Mouse (Mus musculus) lung, adult 2 months (tissue): ENCODE measurements around the gene Cit. TPM values are rescaled to one million over a fixed set of nuclear protein-coding genes. Genes with fewer than 3 reads are reported as not detected.

Experiments used
- DNase-seq: peaks from one replicate; pipeline ENCODE4 v3.0.0; 2022
- H3K4me1 ChIP-seq: fragments of 200-500 bp; 2 replicates; pipeline ENCODE4 v1.6.1; 2011; ENCODE audit warnings: low read length; ENCODE audit not compliant: control insufficient read depth, insufficient read depth
- H3K4me3 ChIP-seq: fragments of 200-500 bp; replicated peaks from 2 replicates; pipeline ENCODE3; 2011; ENCODE audit warnings: low read depth, mild to moderate bottlenecking, control low read depth, low read length; ENCODE audit errors: extremely low read depth
- CTCF ChIP-seq: fragments of 200-500 bp; IDR thresholded peaks from 2 replicates; pipeline ENCODE4 v1.5.1; 2011; ENCODE audit warnings: mild to moderate bottlenecking, low read length, control low read depth; ENCODE audit not compliant: insufficient read depth
- POLR2A ChIP-seq: fragments of 200-500 bp; IDR thresholded peaks from 2 replicates; pipeline ENCODE4 v1.6.1; 2011; ENCODE audit warnings: low read depth, mild to moderate bottlenecking, control low read depth, low read length, borderline replicate concordance; ENCODE audit errors: extremely low read depth
- WGBS: fragments of 180-500 bp; shearing (Covaris S2); methylation state at CpG from one replicate; pipeline ENCODE4 v1.1.7; 2018; 5-methylcytosine and 5-hydroxymethylcytosine counted together
- polyA plus RNA-seq: library from polyadenylated mRNA; depleted of rRNA; stranded (reverse); fragments of >200 nt; gene quantifications from 2 replicates; pipeline ENCODE4 v1.2.3, GENCODE M21; 2012

Cit gene
- polyA plus RNA-seq, 1 experiment = 4.0 TPM

DNA sequence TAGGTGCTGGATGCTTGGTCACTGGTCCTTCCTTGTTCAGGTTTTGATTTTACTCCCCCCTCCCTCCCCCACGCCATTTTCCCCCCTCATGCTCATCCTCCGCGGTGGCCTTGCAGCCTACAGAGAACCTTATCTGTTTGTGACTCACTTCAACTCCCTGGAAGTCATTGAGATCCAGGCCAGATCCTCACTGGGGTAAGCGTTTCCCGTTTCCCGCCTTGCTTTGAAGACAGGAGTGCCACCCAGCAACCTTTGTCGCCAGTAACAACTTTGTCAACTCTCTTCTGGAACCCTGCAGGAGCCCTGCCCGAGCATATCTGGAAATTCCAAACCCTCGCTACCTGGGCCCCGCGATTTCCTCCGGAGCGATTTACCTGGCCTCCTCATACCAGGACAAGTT is 152.3 kb downstream of the Cit start:
- 70% methylated on average over 13 of the region's 13 CpGs for WGBS
- TF ChIP-seq POLR2A (no peak), CTCF (no peak)
- DNase-seq = no peak
- H3K4me1 ChIP-seq = no peaks in the 10 kb centered on the region
- H3K4me3 ChIP-seq = no peak overlapping the region

DNA sequence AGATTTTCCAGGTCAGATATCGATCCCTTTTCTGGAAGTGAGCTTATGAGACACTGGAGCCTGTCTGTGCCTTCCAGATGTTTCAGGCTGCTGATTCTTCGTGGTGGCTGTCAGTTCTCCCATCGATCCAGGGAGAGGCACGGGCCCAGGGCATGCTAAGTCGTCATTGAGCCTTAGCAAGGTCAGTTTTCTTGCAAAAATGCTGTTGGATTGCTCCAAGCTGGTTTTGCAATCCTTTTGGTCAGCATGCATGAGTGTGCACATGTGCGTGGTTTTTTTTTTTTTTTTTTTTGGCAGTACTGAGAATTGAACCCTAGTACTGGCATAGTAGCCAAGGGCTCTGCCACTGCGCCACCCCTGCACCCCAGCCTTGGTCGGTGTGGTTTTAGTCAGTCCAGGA is 158.1 kb downstream of the Cit start:
- 73% methylated on average over 8 of the region's 8 CpGs for WGBS
- TF ChIP-seq CTCF (no peak), POLR2A (no peak)
- H3K4me3 ChIP-seq = no peak overlapping the region

DNA sequence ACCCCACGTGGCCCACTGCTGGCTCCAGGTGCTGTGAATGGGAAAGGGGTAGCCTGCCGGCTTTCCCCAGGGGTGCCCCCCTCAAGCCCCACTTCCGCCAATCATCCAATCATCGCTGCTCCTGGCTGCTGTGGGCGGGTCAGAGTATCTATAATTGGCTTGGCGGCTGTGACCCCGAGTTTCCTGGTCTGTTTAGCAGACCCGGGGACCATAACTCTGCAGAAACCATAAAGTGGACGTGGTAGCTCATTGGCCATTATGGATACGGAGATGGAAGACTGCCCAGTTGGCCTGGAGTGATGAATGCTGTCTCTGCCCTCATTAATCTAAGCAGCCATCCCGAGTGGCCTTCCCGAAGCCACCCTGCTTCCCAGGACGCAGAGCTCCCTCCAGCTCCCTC is 158.7 kb downstream of the Cit start:
- TF ChIP-seq POLR2A (no peak), CTCF (no peak)
- DNase-seq = no peak
- H3K4me1 ChIP-seq = no peaks in the 10 kb centered on the region; the same call in 1 of the 2 replicates
- no peak overlapping the region for H3K4me3 ChIP-seq
- 55% methylated on average over 13 of the region's 13 CpGs for WGBS

More for the DNA sequence above, 158.1 kb downstream of the Cit start:
- no peak for DNase-seq
- no peaks in the 10 kb centered on the region; the same call in 1 of the 2 replicates for H3K4me1 ChIP-seq

DNA sequence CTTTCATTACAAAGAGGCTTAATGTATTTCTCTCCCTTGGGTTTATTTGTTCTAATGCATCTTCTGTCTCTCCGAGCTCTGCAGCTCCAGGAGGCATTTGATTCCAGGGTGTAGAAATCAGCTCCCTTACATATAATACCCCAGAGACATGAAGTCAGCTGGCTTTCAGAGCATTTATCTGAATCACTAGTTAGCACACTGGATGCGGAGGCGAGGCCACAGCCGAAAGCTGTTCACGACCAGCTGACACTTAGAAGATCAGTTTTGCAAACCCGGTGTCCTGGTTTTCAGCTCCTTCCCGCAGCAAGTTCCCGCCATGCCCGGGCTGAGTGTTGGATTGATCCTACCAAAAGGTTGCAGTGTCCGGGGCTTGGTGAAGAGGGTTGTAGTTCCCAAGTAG is 159.2 kb downstream of the Cit start:
- WGBS = 87% methylated on average over 10 of the region's 10 CpGs
- DNase-seq = no peak
- no peaks in the 10 kb centered on the region; the same call in 1 of the 2 replicates for H3K4me1 ChIP-seq
- no peak overlapping the region for H3K4me3 ChIP-seq
- TF ChIP-seq POLR2A = no peak
- no peak for TF ChIP-seq CTCF

DNA sequence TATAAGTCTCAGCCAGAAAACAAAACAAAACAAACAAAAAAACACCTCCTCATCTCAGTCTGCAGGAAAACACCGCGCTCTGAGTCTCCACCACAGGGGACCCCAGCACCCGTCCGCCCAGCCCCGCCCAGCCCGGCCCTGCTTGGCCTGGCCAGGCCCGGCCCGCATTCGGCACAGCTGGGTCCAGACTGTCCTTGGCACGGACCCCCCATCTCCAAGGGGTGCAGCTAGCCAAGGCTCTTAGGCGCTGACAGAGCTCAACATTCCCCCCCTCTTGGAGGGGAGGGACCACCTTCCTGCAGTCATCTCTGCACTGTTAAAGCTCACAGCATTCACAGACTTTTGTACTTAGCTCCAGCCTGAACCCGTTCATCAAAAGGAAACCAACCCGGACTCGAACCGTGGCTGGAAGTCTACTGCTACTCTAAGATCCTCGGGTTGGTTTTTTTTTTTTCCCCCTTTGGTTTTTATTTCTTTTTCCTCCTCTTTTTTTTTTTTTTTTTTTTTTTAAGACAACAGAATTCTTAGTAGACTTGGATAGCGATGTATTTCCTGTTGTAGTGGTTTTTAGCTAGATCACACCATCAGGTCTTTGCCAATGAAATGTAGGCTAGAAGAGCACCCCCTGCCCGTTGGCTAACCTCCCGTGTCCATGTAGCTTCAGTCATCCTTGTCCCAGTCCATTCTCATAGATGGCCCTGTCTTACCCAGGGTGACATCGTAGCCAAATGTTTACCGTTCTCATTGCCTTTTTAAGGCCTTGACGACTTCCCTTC is 161.4 kb downstream of the Cit start:
- WGBS = 73% methylated on average over 22 of the region's 22 CpGs
- Histone ChIP-seq H3K4me1 (peaks cover 2% of the 10 kb centered on the region), H3K4me3 (no peak overlapping the region)
- DNase-seq = no peak
- TF ChIP-seq POLR2A = no peak
- no peak for TF ChIP-seq CTCF

DNA sequence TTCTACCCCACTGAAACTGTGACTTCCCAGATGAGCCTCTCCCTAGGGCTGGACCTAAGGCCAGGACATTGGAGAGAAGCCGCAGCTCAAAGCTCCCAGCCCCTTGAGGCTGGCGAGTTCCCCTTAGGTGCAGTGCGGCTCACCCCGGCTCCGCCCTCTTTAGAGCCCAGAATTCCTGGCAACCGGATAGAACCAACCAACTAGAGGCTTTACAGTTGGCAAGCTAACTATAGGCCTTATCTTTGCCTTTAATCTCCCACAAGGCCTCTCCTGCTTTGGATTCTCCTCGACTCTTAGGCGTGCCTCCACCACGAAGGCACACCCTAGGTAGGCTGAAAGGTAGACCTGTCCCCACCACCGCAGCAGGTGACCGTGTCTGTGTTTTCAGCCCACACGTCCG is 162.6 kb downstream of the Cit start:
- Histone ChIP-seq H3K4me1 (peaks cover 2% of the 10 kb centered on the region), H3K4me3 (no peak overlapping the region)
- peak; percentile 30 for DNase-seq
- 67% methylated on average over 13 of the region's 13 CpGs for WGBS
- TF ChIP-seq CTCF (no peak), POLR2A (no peak)

DNA sequence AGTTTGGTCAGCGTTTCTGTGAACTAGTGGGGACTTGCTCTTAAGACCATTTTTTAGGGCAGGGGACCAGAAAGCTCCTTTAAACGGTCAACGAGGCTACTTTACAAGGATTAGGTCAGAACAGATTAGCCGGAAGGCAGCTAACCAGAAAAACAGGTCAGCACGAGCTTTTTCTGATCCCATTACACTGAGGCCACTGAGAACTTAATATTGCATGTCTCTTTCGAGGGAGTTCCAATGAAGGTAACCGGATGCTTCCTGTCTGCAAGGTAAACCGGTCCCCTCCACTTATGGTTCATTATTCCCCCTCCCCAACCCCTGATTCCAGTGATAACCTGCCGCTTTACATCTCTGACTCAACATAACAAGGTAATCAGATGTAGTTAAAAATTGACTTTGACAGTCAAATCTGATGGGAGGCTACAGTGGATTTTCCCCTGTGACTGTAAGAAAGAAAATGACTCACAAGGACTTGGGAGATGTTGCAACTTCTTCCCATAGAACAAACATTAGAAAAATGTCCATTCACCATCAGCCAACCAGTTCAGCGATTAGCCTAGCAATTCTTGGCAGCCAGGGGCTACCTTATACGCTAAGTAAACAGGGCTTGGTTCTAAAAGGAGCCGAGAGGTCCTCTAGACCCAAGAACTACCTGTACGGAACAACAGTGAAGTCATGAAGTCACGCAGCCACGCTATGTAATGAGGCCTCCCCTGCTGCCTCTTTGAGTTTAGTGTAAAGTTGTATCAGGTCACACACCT is 164.2 kb downstream of the Cit start:
- TF ChIP-seq POLR2A (no peak), CTCF (no peak)
- 74% methylated on average over 15 of the region's 15 CpGs for WGBS
- H3K4me1 ChIP-seq = peaks cover 2% of the 10 kb centered on the region
- H3K4me3 ChIP-seq = no peak overlapping the region
- peak; percentile 26 for DNase-seq

DNA sequence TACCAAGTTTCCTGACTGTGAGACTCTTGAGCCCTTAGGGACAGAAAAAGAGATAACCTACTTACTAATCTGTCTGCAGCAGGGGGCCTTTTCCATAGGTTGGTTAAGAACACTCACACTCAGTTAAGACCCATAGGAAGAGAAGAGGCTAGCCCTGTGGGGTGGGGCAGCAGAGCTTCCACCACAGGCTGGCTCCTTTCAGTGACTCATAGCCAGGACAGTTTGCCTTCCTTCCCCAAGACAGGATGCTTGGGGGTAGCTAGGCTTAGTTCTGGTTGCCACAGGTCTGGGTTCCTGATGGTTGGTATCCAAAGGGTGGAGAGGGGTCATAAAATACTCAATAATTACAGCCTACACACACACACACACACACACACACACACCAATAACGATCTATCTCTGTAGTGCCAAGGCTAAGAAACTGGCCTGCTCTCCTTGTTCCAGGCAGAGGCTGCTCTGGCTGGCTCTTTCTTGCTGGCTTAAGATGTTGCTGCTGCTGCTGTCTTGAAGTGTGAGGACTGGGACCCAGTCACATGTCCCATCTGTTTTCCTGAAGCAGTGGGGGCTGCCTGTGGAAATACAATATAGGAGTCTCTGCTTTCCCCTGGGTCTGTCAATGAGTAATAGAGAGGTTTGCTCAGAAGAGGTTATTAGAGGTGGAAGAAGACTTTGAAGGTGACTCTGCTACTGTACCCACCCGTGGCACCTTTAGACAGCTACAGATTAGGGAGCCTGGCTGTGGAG is 165.0 kb downstream of the Cit start:
- TF ChIP-seq CTCF (no peak), POLR2A (no peak)
- 64% methylated on average over 2 of the region's 2 CpGs for WGBS
- no peak overlapping the region for H3K4me3 ChIP-seq
- no peak for DNase-seq
- peaks cover 2% of the 10 kb centered on the region for H3K4me1 ChIP-seq

DNA sequence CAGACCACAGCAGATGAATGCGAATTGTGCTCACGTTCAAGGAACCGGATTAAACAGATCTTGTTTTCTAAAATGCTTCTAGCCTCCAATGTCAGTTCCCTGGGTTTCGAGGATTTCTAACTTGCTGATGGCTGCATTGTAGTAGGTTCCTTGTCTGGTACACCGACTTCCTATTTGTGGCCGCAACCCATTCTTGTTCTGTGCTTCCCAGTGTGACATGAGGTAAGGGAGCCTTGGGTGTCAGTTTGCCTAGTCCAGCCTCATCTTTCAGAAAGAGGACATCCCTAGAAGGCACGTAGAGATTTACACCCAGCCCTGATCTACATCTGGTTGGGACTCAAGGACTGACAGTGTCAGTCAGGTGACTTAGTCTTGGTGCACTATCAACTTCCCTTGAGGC is 166.6 kb downstream of the Cit start:
- DNase-seq = no peak
- Histone ChIP-seq H3K4me3 (no peak overlapping the region), H3K4me1 (peaks cover 2% of the 10 kb centered on the region)
- 84% methylated on average over 7 of the region's 7 CpGs for WGBS
- no peak for TF ChIP-seq POLR2A

DNA sequence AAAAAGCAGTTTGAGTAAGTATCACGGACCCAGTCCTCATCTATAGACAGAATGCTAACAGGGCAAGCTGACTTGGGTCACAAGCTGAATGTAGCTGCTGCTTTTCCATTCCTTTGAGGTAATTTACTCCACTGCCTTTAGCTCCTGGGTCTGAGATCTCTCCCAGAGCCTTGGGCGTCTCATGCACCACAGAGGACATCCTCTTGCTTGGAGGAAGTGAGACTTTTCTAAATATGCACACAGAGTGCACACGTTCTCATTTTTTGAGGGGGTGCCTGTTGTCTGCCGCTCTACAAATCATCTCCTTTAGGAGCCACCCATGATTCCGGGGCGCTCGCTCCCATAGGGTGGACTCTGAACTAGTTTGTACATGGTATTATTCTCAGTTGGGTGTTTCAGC is 167.4 kb downstream of the Cit start:
- no peak for TF ChIP-seq CTCF
- TF ChIP-seq POLR2A = no peak
- Histone ChIP-seq H3K4me3 (no peak overlapping the region), H3K4me1 (peaks cover 2% of the 10 kb centered on the region)
- no peak for DNase-seq
- 83% methylated on average over 7 of the region's 7 CpGs for WGBS
